Mouse (Mus musculus): ENCODE results near the gene Gpc6. TPM values are rescaled to one million over a fixed set of nuclear protein-coding genes. Genes with fewer than 3 reads are reported as not detected.
A peak's percentile ranks its signal among the peaks of the same experiment; 100 is the strongest.

Gene Gpc6
- polyA plus RNA-seq, 1 experiment from 2014 or later = 36.7 TPM

- DNase-seq (ENCODE audit: low spot score) (no peak), ATAC-seq (replicated peaks; ENCODE audit: low FRiP score) (no peak)
- Histone ChIP-seq H3K9me3 (ENCODE audit: control insufficient read depth, low read length) (no peaks in the 10 kb centered on the region), H3K36me3 (ENCODE audit: control insufficient read depth, insufficient read depth, low read length) (no peaks in the 10 kb centered on the region), H3K4me2 (ENCODE audit: low read depth, low read length, severe bottlenecking) (no peak overlapping the region), H3K27me3 (ENCODE audit: control insufficient read depth, insufficient read depth, low read length) (no peaks in the 10 kb centered on the region), H3K9ac (ENCODE audit: low read length) (no peak overlapping the region), H3K4me3 (ENCODE audit: low read depth, low read length) (no peak overlapping the region), H3K4me1 (replicated peaks; ENCODE audit: control insufficient read depth, insufficient read depth, low read length) (peaks cover 10% of the 10 kb centered on the region), H3K27ac (ENCODE audit: low read depth, low read length) (no peak overlapping the region)
- 96% methylated on average over 16 of the region's 17 CpGs for WGBS
Measured at GRCm38 (mm10) chr14:117932163-117932851, 1007.2 kb downstream of the Gpc6 start.

- no peaks in the 10 kb centered on the region for H3K9me3 ChIP-seq (ENCODE audit: control insufficient read depth, low read length)
- H3K27me3 ChIP-seq (ENCODE audit: control insufficient read depth, insufficient read depth, low read length) = no peaks in the 10 kb centered on the region
- peak; percentile 68 for DNase-seq (ENCODE audit: low spot score)
- no peak overlapping the region for H3K27ac ChIP-seq (ENCODE audit: low read depth, low read length)
- no peak overlapping the region for H3K4me2 ChIP-seq (ENCODE audit: low read depth, low read length, severe bottlenecking)
- no peaks in the 10 kb centered on the region for H3K36me3 ChIP-seq (ENCODE audit: control insufficient read depth, insufficient read depth, low read length)
- no peak overlapping the region for H3K4me3 ChIP-seq (ENCODE audit: low read depth, low read length)
- 47% methylated on average over 2 of the region's 2 CpGs for WGBS
- peak; percentile 45; the same call in 1 of the 2 replicates for ATAC-seq (replicated peaks; ENCODE audit: low FRiP score)
- no peak overlapping the region for H3K9ac ChIP-seq (ENCODE audit: low read length)
- H3K4me1 ChIP-seq (replicated peaks; ENCODE audit: control insufficient read depth, insufficient read depth, low read length) = no peaks in the 10 kb centered on the region
Measured at GRCm38 (mm10) chr14:117938554-117938953, 1013.4 kb downstream of the Gpc6 start.

GRCm38 (mm10) chr14:117939471-117939870, 1014.4 kb downstream of the Gpc6 start:
- no peaks in the 10 kb centered on the region for H3K36me3 ChIP-seq (ENCODE audit: control insufficient read depth, insufficient read depth, low read length)
- WGBS = 96% methylated on average over 7 of the region's 7 CpGs
- ATAC-seq (replicated peaks; ENCODE audit: low FRiP score) (no peak), DNase-seq (ENCODE audit: low spot score) (peak; percentile 33)
- no peaks in the 10 kb centered on the region for H3K4me1 ChIP-seq (replicated peaks; ENCODE audit: control insufficient read depth, insufficient read depth, low read length)
- no peak overlapping the region for H3K4me3 ChIP-seq (ENCODE audit: low read depth, low read length)
- H3K4me2 ChIP-seq (ENCODE audit: low read depth, low read length, severe bottlenecking) = no peak overlapping the region
- H3K9ac ChIP-seq (ENCODE audit: low read length) = no peak overlapping the region
- no peak overlapping the region for H3K27ac ChIP-seq (ENCODE audit: low read depth, low read length)
- no peaks in the 10 kb centered on the region for H3K9me3 ChIP-seq (ENCODE audit: control insufficient read depth, low read length)
- no peaks in the 10 kb centered on the region for H3K27me3 ChIP-seq (ENCODE audit: control insufficient read depth, insufficient read depth, low read length)

DNA sequence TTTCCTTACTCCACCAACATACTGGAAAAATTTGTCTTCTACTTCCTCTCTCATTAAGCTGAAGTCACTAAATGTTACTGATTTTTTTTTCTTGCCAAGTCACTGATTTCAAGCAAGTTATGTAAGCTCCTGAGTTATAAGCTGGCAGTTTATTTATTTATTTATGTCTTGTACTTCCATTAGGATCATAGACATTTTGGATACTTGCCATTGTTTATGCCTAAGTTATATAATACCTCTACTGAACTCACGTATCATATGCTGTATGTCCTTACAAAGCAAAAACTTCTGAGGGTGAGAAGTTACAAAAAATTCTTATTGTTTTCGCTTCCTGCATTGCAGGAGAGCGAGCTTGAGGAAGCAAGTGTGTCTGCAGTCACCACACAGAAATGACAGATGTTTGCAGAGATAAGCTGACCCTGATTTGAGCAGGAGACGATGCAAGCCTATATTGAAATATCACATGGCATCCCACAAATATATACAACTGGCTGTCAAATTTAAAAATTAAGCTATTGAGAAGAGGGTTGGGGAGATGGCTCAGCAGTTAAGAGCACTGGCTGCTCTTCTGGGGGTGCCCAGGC, 1020.9 kb downstream of the Gpc6 start:
- Histone ChIP-seq H3K4me3 (ENCODE audit: low read depth, low read length) (no peak overlapping the region), H3K27ac (ENCODE audit: low read depth, low read length) (no peak overlapping the region), H3K36me3 (ENCODE audit: control insufficient read depth, insufficient read depth, low read length) (no peaks in the 10 kb centered on the region), H3K4me2 (ENCODE audit: low read depth, low read length, severe bottlenecking) (no peak overlapping the region), H3K9ac (ENCODE audit: low read length) (no peak overlapping the region), H3K27me3 (ENCODE audit: control insufficient read depth, insufficient read depth, low read length) (no peaks in the 10 kb centered on the region), H3K4me1 (replicated peaks; ENCODE audit: control insufficient read depth, insufficient read depth, low read length) (no peaks in the 10 kb centered on the region), H3K9me3 (ENCODE audit: control insufficient read depth, low read length) (no peaks in the 10 kb centered on the region)
- DNase-seq (ENCODE audit: low spot score) (no peak), ATAC-seq (replicated peaks; ENCODE audit: low FRiP score) (no peak)
- WGBS = 90% methylated on average over 4 of the region's 4 CpGs

DNA sequence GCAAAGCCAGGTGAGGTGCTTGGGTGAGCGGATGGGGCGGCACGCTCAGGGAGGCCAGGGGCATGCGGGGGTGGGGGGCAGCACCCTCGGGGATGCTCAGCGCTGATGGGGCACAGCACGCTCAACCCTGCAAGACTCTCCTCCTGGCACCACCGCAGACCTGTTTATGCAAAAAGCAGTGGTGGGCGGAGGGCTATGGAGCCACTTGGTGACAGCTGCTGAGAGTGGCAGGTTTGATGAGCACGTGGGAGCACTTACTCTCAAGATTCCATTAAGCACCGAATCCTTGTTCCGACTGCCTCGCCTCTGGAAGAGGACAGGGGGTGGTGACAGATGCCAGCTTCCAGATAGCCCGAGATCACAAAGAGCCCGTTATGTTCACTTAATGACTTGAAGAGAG, 1026.2 kb downstream of the Gpc6 start:
- Histone ChIP-seq H3K27ac (ENCODE audit: low read depth, low read length) (no peak overlapping the region), H3K9me3 (ENCODE audit: control insufficient read depth, low read length) (no peaks in the 10 kb centered on the region), H3K4me1 (replicated peaks; ENCODE audit: control insufficient read depth, insufficient read depth, low read length) (no peaks in the 10 kb centered on the region), H3K27me3 (ENCODE audit: control insufficient read depth, insufficient read depth, low read length) (no peaks in the 10 kb centered on the region), H3K9ac (ENCODE audit: low read length) (no peak overlapping the region), H3K4me2 (ENCODE audit: low read depth, low read length, severe bottlenecking) (no peak overlapping the region), H3K36me3 (ENCODE audit: control insufficient read depth, insufficient read depth, low read length) (no peaks in the 10 kb centered on the region), H3K4me3 (ENCODE audit: low read depth, low read length) (no peak overlapping the region)
- 84% methylated on average over 15 of the region's 15 CpGs for WGBS
- no peak for DNase-seq (ENCODE audit: low spot score)
- ATAC-seq (replicated peaks; ENCODE audit: low FRiP score) = no peak

DNA sequence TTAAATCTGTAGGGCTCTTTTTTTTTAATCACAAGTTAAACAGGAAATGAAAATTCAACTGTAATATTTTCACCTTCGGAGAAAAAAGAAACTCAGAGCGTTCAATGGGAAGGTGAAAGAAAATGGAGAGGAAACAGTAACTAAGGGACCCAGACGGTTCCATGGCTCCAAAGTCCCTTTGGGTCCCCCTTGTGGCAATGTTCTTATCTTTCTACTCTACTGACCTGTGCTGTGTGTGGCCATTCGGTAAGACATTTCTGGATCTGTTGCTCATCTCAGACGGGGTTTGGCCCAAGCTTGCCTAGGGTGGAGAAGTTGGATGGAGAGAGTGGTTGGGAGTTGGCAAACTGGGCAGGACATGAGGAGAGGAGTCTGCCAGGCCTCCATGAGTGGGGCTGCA, 1026.6 kb downstream of the Gpc6 start:
- H3K4me1 ChIP-seq (replicated peaks; ENCODE audit: control insufficient read depth, insufficient read depth, low read length) = no peaks in the 10 kb centered on the region
- WGBS = 68% methylated on average over 5 of the region's 5 CpGs
- H3K9ac ChIP-seq (ENCODE audit: low read length) = no peak overlapping the region
- H3K27me3 ChIP-seq (ENCODE audit: control insufficient read depth, insufficient read depth, low read length) = no peaks in the 10 kb centered on the region
- ATAC-seq (replicated peaks; ENCODE audit: low FRiP score) = 0 out of 2 replicates have a peak, but pooled peaks have one; percentile 15
- DNase-seq (ENCODE audit: low spot score) = no peak
- no peaks in the 10 kb centered on the region for H3K36me3 ChIP-seq (ENCODE audit: control insufficient read depth, insufficient read depth, low read length)
- no peak overlapping the region for H3K4me3 ChIP-seq (ENCODE audit: low read depth, low read length)
- H3K27ac ChIP-seq (ENCODE audit: low read depth, low read length) = no peak overlapping the region
- H3K4me2 ChIP-seq (ENCODE audit: low read depth, low read length, severe bottlenecking) = no peak overlapping the region
- no peaks in the 10 kb centered on the region for H3K9me3 ChIP-seq (ENCODE audit: control insufficient read depth, low read length)

- WGBS = 92% methylated on average over 3 of the region's 3 CpGs
- H3K36me3 ChIP-seq (ENCODE audit: control insufficient read depth, insufficient read depth, low read length) = no peaks in the 10 kb centered on the region
- no peak overlapping the region for H3K9ac ChIP-seq (ENCODE audit: low read length)
- DNase-seq (ENCODE audit: low spot score) = no peak
- H3K9me3 ChIP-seq (ENCODE audit: control insufficient read depth, low read length) = no peaks in the 10 kb centered on the region
- ATAC-seq (replicated peaks; ENCODE audit: low FRiP score) = no peak
- H3K27me3 ChIP-seq (ENCODE audit: control insufficient read depth, insufficient read depth, low read length) = no peaks in the 10 kb centered on the region
- H3K4me1 ChIP-seq (replicated peaks; ENCODE audit: control insufficient read depth, insufficient read depth, low read length) = no peaks in the 10 kb centered on the region
- no peak overlapping the region for H3K27ac ChIP-seq (ENCODE audit: low read depth, low read length)
- no peak overlapping the region for H3K4me2 ChIP-seq (ENCODE audit: low read depth, low read length, severe bottlenecking)
- H3K4me3 ChIP-seq (ENCODE audit: low read depth, low read length) = no peak overlapping the region
Measured at GRCm38 (mm10) chr14:117956051-117956450, 1030.9 kb downstream of the Gpc6 start.

- 89% methylated on average over 11 of the region's 11 CpGs for WGBS
- Histone ChIP-seq H3K27me3 (ENCODE audit: control insufficient read depth, insufficient read depth, low read length) (no peaks in the 10 kb centered on the region), H3K9ac (ENCODE audit: low read length) (no peak overlapping the region), H3K36me3 (ENCODE audit: control insufficient read depth, insufficient read depth, low read length) (no peaks in the 10 kb centered on the region), H3K4me3 (ENCODE audit: low read depth, low read length) (no peak overlapping the region), H3K27ac (ENCODE audit: low read depth, low read length) (no peak overlapping the region), H3K9me3 (ENCODE audit: control insufficient read depth, low read length) (no peaks in the 10 kb centered on the region), H3K4me1 (replicated peaks; ENCODE audit: control insufficient read depth, insufficient read depth, low read length) (no peaks in the 10 kb centered on the region), H3K4me2 (ENCODE audit: low read depth, low read length, severe bottlenecking) (no peak overlapping the region)
- DNase-seq (ENCODE audit: low spot score) (no peak), ATAC-seq (replicated peaks; ENCODE audit: low FRiP score) (no peak)
Measured at GRCm38 (mm10) chr14:117958389-117958788, 1033.3 kb downstream of the Gpc6 start.

- no peaks in the 10 kb centered on the region for H3K4me1 ChIP-seq (replicated peaks; ENCODE audit: control insufficient read depth, insufficient read depth, low read length)
- WGBS = 78% methylated on average over 6 of the region's 6 CpGs
- no peak overlapping the region for H3K4me2 ChIP-seq (ENCODE audit: low read depth, low read length, severe bottlenecking)
- ATAC-seq (replicated peaks; ENCODE audit: low FRiP score) (no peak), DNase-seq (ENCODE audit: low spot score) (no peak)
- H3K9ac ChIP-seq (ENCODE audit: low read length) = no peak overlapping the region
- no peak overlapping the region for H3K4me3 ChIP-seq (ENCODE audit: low read depth, low read length)
- H3K27me3 ChIP-seq (ENCODE audit: control insufficient read depth, insufficient read depth, low read length) = no peaks in the 10 kb centered on the region
- H3K27ac ChIP-seq (ENCODE audit: low read depth, low read length) = no peak overlapping the region
- H3K36me3 ChIP-seq (ENCODE audit: control insufficient read depth, insufficient read depth, low read length) = no peaks in the 10 kb centered on the region
- H3K9me3 ChIP-seq (ENCODE audit: control insufficient read depth, low read length) = no peaks in the 10 kb centered on the region
Measured at GRCm38 (mm10) chr14:117961267-117961666, 1036.2 kb downstream of the Gpc6 start.

Data from forebrain, embryonic 11.5 days (tissue).